Mouse (Mus musculus): ENCODE measurements around the gene Esam.
A peak's percentile ranks its signal among the peaks of the same experiment; 100 is the strongest.

Gene Esam

GRCm38 (mm10) chr9:37527396-37528224 lies at the start of gene Esam:
Esam (plus strand) TSS chr9:37528078.
- peak in 1 of 2 experiments; percentile 50 for DNase-seq (ENCODE audit: low spot score in 2 of 2)

GRCm38 (mm10) chr9:37485146-37485545 lies 42.7 kb upstream of the Esam start:
- no peak for DNase-seq (ENCODE audit: low spot score in 2 of 2)

- DNase-seq (ENCODE audit: low spot score in 2 of 2): no peak
Measured at GRCm38 (mm10) chr9:37488041-37488440, 39.8 kb upstream of the Esam start.

GRCm38 (mm10) chr9:37488611-37489396 lies 39.1 kb upstream of the Esam start, which contains the start of gene Msantd2:
Msantd2 (plus strand) TSS chr9:37489319.
- peak; percentile 76 to 90 for DNase-seq (ENCODE audit: low spot score in 2 of 2)

GRCm38 (mm10) chr9:37489446-37490120 lies 38.3 kb upstream of the Esam start:
- DNase-seq (ENCODE audit: low spot score in 2 of 2): peak; percentile 44 to 50

- no peak for DNase-seq (ENCODE audit: low spot score in 2 of 2)
Measured at GRCm38 (mm10) chr9:37495761-37496160, 32.1 kb upstream of the Esam start.

GRCm38 (mm10) chr9:37496325-37496724 lies 31.6 kb upstream of the Esam start:
- no peak for DNase-seq (ENCODE audit: low spot score in 2 of 2)

GRCm38 (mm10) chr9:37500201-37500600 lies 27.7 kb upstream of the Esam start:
- no peak for DNase-seq (ENCODE audit: low spot score in 2 of 2)

GRCm38 (mm10) chr9:37501170-37501569 lies 26.7 kb upstream of the Esam start:
- DNase-seq (ENCODE audit: low spot score in 2 of 2): no peak

GRCm38 (mm10) chr9:37504348-37504747 lies 23.5 kb upstream of the Esam start:
- DNase-seq (ENCODE audit: low spot score in 2 of 2): no peak

- DNase-seq (ENCODE audit: low spot score in 2 of 2): no peak
Measured at GRCm38 (mm10) chr9:37506023-37506422, 21.9 kb upstream of the Esam start.

- no peak for DNase-seq (ENCODE audit: low spot score in 2 of 2)
Measured at GRCm38 (mm10) chr9:37512097-37512496, 15.8 kb upstream of the Esam start.

GRCm38 (mm10) chr9:37514456-37514855 lies 13.4 kb upstream of the Esam start:
- DNase-seq (ENCODE audit: low spot score in 2 of 2): no peak

GRCm38 (mm10) chr9:37517467-37517866 lies 10.4 kb upstream of the Esam start:
- no peak for DNase-seq (ENCODE audit: low spot score in 2 of 2)

- DNase-seq (ENCODE audit: low spot score in 2 of 2): no peak
Measured at GRCm38 (mm10) chr9:37518991-37519390, 8.9 kb upstream of the Esam start.

- DNase-seq (ENCODE audit: low spot score in 2 of 2): no peak
Measured at GRCm38 (mm10) chr9:37519995-37520394, 7.9 kb upstream of the Esam start.

GRCm38 (mm10) chr9:37525461-37525860 lies 2.4 kb upstream of the Esam start:
- no peak for DNase-seq (ENCODE audit: low spot score in 2 of 2)

GRCm38 (mm10) chr9:37526443-37527395 lies 1.2 kb upstream of the Esam start:
- no peak for DNase-seq (ENCODE audit: low spot score in 2 of 2)

- no peak for DNase-seq (ENCODE audit: low spot score in 2 of 2)
Measured at GRCm38 (mm10) chr9:37528225-37528970, 520 bp downstream of the Esam start.

Data from spleen, postnatal 10 days (tissue).